Mouse (Mus musculus) ovary, postnatal 14 days (tissue): ENCODE data around the gene Ngf.

ENCODE experiments used
- DNase-seq: peaks from one replicate; pipeline ENCODE4 v3.0.0; 2022; ENCODE audit warnings: low spot score

Gene Ngf

DNA sequence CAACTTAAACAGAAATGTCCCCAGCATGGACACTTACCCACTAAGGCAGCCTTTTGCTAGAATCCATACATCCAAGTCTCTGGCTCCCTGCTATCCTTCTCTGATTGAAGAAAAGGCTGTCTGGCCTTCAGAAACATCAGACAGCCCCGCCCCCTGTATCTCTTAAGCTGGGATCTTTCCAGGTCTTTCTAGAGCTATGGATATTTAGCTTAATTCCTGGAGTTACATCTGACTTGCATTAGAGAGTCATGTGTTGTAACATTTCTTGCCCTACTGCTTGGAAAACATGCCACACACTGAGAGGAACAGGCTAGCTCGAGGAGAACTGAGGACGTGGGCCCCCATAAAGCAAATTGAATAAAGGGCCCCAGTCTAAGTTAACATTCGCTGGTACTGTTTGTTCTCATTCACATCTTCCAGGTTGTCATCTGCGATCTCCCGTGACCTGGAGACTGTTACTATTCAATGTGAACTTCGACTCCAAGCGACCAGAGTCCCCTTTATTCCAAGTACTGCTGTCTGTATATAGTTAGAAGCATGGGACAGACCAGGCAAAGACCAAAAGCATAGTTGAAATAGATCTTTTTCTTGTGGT is 38.0 kb downstream of the Ngf start:
- no peak for DNase-seq

- DNase-seq = no peak
Observed at GRCm38 (mm10) chr3:102508455-102508854, 38.7 kb downstream of the Ngf start.

- DNase-seq = no peak
Observed at GRCm38 (mm10) chr3:102509601-102510000, 39.9 kb downstream of the Ngf start.

GRCm38 (mm10) chr3:102516937-102517336 is 47.2 kb downstream of the Ngf start:
- no peak for DNase-seq

DNA sequence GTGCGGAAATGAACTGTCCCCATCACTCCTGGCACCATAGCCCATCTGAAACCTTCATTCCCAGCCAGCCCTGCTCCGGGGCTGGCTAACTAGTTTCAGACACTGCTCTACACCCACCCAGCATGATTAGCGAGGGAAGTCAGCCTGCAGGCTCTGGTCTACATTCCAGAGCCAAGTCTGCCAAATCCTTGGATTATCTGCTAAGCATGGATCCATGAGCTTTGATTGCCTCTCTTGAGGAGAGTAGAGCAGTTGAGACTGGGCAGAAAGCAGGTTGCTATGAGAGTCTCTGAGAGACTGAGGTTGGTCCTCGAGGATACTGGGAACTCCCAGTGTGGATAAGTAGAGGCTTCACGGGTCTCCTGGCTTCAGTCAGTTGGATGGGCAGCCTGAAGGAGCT is 51.3 kb downstream of the Ngf start:
- no peak for DNase-seq

DNA sequence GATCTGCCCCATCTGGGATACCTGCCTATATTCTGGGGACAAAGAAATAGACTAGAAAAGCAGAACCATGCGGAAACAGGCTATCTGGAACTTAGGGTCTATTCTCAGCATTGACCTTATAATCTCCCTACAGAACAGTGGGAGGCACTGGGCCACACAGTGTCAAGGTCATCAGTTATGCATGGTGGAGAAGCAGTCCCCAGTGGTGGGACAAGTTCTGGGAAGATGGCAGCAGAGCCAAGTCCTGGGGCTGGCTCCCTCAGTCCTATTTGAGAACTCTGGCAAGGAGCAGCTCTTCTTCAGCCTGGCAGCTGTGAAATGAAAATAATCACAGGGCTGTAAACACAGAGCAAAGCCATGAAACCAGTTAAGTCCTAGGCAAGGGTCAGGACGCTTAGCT is 54.0 kb downstream of the Ngf start:
- no peak for DNase-seq

GRCm38 (mm10) chr3:102524951-102525350 is 55.2 kb downstream of the Ngf start:
- DNase-seq = no peak

DNA sequence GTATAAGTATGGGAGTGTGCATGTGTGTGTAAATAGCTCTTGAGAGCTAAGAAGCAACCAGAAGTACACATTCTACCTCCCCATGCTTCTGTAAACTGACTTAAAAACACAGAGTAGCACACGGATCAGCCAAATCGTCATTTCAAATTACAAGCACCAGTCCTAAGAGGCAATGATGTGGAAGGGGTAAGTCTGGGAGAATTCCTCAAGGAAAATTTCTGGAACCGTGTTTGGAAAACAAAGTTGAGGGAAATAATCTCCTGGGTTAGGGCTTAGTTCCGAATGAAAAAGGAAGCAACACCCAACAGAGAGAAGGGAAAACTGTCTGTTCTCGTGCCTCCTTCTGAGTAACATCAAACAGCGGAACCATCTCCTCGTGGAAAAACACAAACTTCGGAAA is 56.1 kb downstream of the Ngf start:
- no peak for DNase-seq

- peak; percentile 37 for DNase-seq
Observed at GRCm38 (mm10) chr3:102526481-102526880, 56.8 kb downstream of the Ngf start.

DNA sequence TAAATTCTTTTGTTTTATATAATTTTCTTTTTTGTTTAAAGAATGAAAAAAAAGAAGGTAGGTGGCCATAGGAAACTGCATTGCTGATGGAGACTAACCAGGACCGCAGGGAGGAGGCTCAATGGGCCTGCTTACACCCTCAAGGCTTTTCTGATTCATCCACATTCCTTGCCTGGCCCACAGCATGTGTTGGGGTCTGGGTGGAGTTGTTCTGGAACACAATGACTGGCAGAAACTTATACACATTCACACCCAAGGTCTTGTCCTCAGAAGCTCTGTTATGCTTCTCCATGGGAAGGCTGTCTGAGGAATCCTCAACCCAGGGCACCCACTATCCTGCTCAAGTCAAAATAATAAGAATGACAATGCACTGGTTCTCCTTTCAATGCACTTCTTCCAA is 65.0 kb downstream of the Ngf start:
- DNase-seq = no peak

DNA sequence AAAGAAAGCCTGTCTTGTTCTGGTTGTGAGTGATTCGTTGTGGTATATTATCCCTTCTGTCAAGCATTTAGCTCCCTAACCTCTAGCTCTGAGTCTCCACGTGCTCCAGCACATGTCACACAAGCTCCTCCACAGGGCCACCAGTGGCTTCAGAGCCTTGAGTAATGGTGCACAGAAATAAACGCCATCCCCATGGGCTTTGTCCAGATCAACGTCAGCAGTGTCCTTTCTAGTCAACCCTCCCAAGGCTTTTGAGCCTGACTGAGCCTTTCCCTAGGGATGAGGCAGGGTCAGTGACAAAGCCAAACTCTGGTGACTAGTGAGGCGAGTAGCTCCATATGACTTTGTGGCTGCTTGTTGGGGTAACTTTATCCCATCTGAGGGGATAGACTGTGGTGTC is 73.9 kb downstream of the Ngf start:
- DNase-seq = no peak

DNA sequence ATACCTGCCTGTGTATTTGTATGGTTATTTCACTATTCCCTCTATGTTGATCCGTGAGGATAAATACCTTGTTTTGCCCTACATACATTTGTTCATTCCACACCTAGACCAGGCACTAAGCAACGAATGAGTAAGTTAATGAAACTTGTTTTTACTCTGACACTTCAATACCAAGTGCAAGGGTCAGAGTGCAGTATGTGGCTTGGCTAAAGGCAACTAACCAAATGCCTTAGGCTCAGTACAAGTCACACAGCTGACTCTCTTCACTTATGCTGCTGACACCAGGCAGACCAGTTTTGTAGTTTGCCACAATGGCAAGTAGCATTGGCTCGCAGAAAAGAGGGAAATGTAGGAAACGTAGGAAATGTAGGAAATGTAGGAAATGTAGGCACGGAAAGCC is 77.8 kb downstream of the Ngf start:
- no peak for DNase-seq

DNA sequence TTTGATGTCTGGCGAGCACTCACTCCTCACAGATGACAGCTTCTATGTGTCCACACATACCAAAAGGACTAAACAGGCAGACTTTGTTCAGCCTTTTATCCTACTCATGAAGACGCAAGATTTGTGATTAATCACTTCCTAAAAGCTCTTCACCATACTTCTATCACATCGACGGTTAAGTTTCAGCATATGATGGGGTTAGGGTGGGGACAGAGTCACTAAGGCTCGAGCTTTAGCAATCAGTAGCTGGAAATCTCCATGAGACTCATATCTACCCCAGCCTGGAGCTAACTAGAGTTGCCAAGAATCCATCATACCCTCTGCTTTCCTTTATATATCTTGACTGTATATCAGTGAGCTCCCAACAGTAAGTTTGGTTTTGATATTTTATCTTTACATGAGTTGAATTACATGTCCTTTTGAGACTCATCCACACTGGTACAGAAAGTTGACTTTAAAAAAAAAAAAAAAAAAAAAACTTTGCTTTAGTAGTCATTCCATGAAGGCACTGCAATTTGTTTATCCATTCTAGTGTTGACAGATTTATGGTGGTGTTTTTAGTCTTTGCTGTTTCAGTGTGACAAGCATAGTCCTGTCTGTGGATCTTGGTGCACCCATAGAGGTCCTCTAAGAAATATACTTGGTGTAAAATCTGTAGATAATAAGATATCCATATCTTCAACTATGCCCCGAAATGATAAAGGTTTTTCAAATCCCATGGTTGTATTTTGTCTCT is 84.4 kb downstream of the Ngf start:
- DNase-seq = no peak

- DNase-seq = no peak
Observed at GRCm38 (mm10) chr3:102556108-102556507, 86.4 kb downstream of the Ngf start.

- no peak for DNase-seq
Observed at GRCm38 (mm10) chr3:102556645-102557044, 86.9 kb downstream of the Ngf start.
